In the genomic region with DNA sequence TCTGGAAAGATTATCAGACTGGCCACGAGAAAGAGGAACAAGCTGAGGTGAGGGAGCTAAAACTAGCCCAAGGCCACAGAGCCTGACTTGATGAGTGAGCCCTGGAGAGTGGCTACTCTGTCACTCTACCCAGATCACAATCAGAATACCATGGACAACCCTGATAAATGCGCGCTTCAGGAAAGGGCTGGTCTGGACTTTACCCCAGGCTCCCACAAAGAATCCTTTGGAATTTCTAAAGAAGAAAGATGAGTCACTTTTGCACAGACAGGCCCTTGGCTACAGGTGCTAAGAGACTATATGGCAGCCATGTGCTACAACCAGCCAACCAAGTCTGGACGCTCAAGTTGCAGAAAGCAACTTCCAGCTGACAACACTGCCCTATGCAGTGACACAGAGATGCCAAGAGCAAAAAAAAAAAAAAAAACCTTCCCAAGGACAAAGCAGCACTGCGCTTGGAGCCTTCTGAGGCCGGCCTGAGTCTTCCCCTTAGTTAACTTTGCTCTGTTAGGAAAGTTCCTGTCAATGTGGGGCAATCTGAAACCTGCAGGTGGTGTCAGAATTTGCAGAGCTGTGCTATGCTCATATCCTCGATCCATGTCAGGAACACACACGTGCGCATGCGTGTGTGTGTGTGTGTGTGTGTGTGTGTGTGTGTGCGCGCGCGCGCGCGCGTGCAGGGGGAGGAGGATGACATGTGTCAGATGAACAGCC, we compare ENCODE assay signal across 25 mouse cellular contexts. TPM values are rescaled to one million over a fixed set of nuclear protein-coding genes. Genes with fewer than 3 reads are reported as not detected.
DNase-seq lines count a peak whose midpoint lies in the region; ATAC-seq and TF ChIP-seq lines count a peak whose summit lies in the region.
"Had no signal": no experiment of that assay in that cellular context is flagged by ENCODE, and none has a peak within 500 bp of the region (broad histone marks: within the 10 kb centered on the region; RNA-seq: fewer than 3 reads in every experiment).

No protein-coding gene starts in this region.

- no peak for DNase-seq in stomach, postnatal 0 days (ENCODE audit: low spot score)
- no peak for DNase-seq in spleen, postnatal 10 days (ENCODE audit: low spot score in 2 of 2)
- DNase-seq in embryonic facial prominence, embryonic 10.5 days (ENCODE audit: low spot score): no peak
- no peak for DNase-seq in layer of hippocampus, postnatal 14 days (ENCODE audit: low spot score in 2 of 2)
- DNase-seq: adrenal gland, adult 2 months; adrenal gland, postnatal 25 days; cerebellum, adult 2 months; cerebellum, postnatal 10 days; gastrocnemius, postnatal 14 days; heart, postnatal 36 days had no signal

- 87% methylated on average over 18 of the region's 18 CpGs for WGBS in stomach, embryonic 15.5 days
- WGBS in stomach, postnatal 0 days: 91% methylated on average over 18 of the region's 18 CpGs
- WGBS in intestine, embryonic 16.5 days: 87% methylated on average over 18 of the region's 18 CpGs
- WGBS in stomach, embryonic 16.5 days: 87% methylated on average over 18 of the region's 18 CpGs
- WGBS in embryonic facial prominence, embryonic 10.5 days: 95% methylated on average over 18 of the region's 18 CpGs

- TF ChIP-seq CTCF in stomach, postnatal 0 days (IDR thresholded peaks at IDR 0.05; ENCODE audit: low read depth): no peak

- no peaks in the 10 kb centered on the region for H3K9me3 ChIP-seq in stomach, embryonic 15.5 days
- H3K9me3 ChIP-seq in stomach, postnatal 0 days (ENCODE audit: control insufficient read depth, low read length): no peaks in the 10 kb centered on the region
- H3K9me3 ChIP-seq in intestine, embryonic 16.5 days (ENCODE audit: control insufficient read depth, low read length): no peaks in the 10 kb centered on the region
- H3K9me3 ChIP-seq in stomach, embryonic 16.5 days (replicated peaks; ENCODE audit: control insufficient read depth, low read length): no peaks in the 10 kb centered on the region
- no peaks in the 10 kb centered on the region for H3K9me3 ChIP-seq in embryonic facial prominence, embryonic 10.5 days
- H3K9me3 ChIP-seq: embryonic facial prominence, embryonic 15.5 days; heart, embryonic 12.5 days; hindbrain, embryonic 15.5 days had no signal

- ATAC-seq in stomach, embryonic 15.5 days (ENCODE audit: insufficient read depth, low FRiP score, low read depth): no peak
- no peak for ATAC-seq in stomach, postnatal 0 days (ENCODE audit: low FRiP score, low TSS enrichment)
- ATAC-seq in intestine, embryonic 16.5 days: peak; percentile 67
- ATAC-seq in stomach, embryonic 16.5 days (ENCODE audit: insufficient read depth, low FRiP score): no peak
- ATAC-seq: forebrain, embryonic 16.5 days had no signal

- no peak overlapping the region for H3K4me2 ChIP-seq in stomach, embryonic 15.5 days
- no peak overlapping the region for H3K4me2 ChIP-seq in stomach, postnatal 0 days (replicated peaks; ENCODE audit: low read depth)
- no peak overlapping the region for H3K4me2 ChIP-seq in intestine, embryonic 16.5 days (ENCODE audit: low read depth, low read length)
- no peak overlapping the region for H3K4me2 ChIP-seq in stomach, embryonic 16.5 days (ENCODE audit: low read depth, low read length)
- H3K4me2 ChIP-seq: embryonic facial prominence, embryonic 15.5 days; heart, embryonic 12.5 days; hindbrain, embryonic 15.5 days had no signal

- no peak for TF ChIP-seq EP300 in stomach, postnatal 0 days (optimal IDR thresholded peaks at IDR 0.05)

- no peak overlapping the region for H3K9ac ChIP-seq in stomach, embryonic 15.5 days
- H3K9ac ChIP-seq in stomach, postnatal 0 days (ENCODE audit: low read length): no peak overlapping the region
- no peak overlapping the region for H3K9ac ChIP-seq in intestine, embryonic 16.5 days (ENCODE audit: low read depth, low read length)
- H3K9ac ChIP-seq in stomach, embryonic 16.5 days (ENCODE audit: low read length): no peak overlapping the region
- H3K9ac ChIP-seq: embryonic facial prominence, embryonic 15.5 days; heart, embryonic 12.5 days; hindbrain, embryonic 15.5 days had no signal

- H3K27me3 ChIP-seq in stomach, embryonic 15.5 days (replicated peaks): no peaks in the 10 kb centered on the region
- no peaks in the 10 kb centered on the region for H3K27me3 ChIP-seq in stomach, postnatal 0 days (ENCODE audit: control insufficient read depth, insufficient read depth, low read length)
- H3K27me3 ChIP-seq in intestine, embryonic 16.5 days (replicated peaks; ENCODE audit: control insufficient read depth, insufficient read depth, low read length): no peaks in the 10 kb centered on the region
- no peaks in the 10 kb centered on the region for H3K27me3 ChIP-seq in stomach, embryonic 16.5 days (ENCODE audit: control insufficient read depth, insufficient read depth, low read length)
- no peaks in the 10 kb centered on the region for H3K27me3 ChIP-seq in embryonic facial prominence, embryonic 10.5 days (replicated peaks; ENCODE audit: low read depth, poor library complexity, severe bottlenecking)
- H3K27me3 ChIP-seq: CH12.LX; embryonic facial prominence, embryonic 15.5 days; heart, embryonic 12.5 days; hindbrain, embryonic 15.5 days had no signal

- H3K4me3 ChIP-seq in stomach, embryonic 15.5 days (replicated peaks): no peak overlapping the region
- no peak overlapping the region for H3K4me3 ChIP-seq in stomach, postnatal 0 days (ENCODE audit: low read depth, low read length)
- no peak overlapping the region for H3K4me3 ChIP-seq in intestine, embryonic 16.5 days (ENCODE audit: low read length)
- no peak overlapping the region for H3K4me3 ChIP-seq in stomach, embryonic 16.5 days (replicated peaks; ENCODE audit: low read length)
- H3K4me3 ChIP-seq in embryonic facial prominence, embryonic 10.5 days: no peak overlapping the region
- H3K4me3 ChIP-seq: embryonic facial prominence, embryonic 15.5 days; heart, embryonic 12.5 days; hindbrain, embryonic 15.5 days had no signal

- H3K27ac ChIP-seq in stomach, embryonic 15.5 days: peak overlapping the region; percentile 16; the same call in 1 of the 2 replicates
- H3K27ac ChIP-seq in stomach, postnatal 0 days (replicated peaks): no peak overlapping the region
- H3K27ac ChIP-seq in intestine, embryonic 16.5 days (ENCODE audit: low read length): peak overlapping the region; percentile 45; the same call in 1 of the 2 replicates
- peak overlapping the region; percentile 9; the same call in 1 of the 2 replicates for H3K27ac ChIP-seq in stomach, embryonic 16.5 days (ENCODE audit: low read length)
- no peak overlapping the region for H3K27ac ChIP-seq in embryonic facial prominence, embryonic 10.5 days (replicated peaks)
- H3K27ac ChIP-seq: embryonic facial prominence, embryonic 15.5 days; hindbrain, embryonic 15.5 days had no signal

- peaks cover 35% of the 10 kb centered on the region for H3K36me3 ChIP-seq in stomach, embryonic 15.5 days
- H3K36me3 ChIP-seq in stomach, postnatal 0 days (ENCODE audit: control insufficient read depth, insufficient read depth, low read length): peaks cover 11% of the 10 kb centered on the region
- peaks cover 27% of the 10 kb centered on the region for H3K36me3 ChIP-seq in intestine, embryonic 16.5 days (ENCODE audit: control insufficient read depth, insufficient read depth, low read length)
- H3K36me3 ChIP-seq in stomach, embryonic 16.5 days (ENCODE audit: control insufficient read depth, insufficient read depth, low read length): peaks cover 10% of the 10 kb centered on the region
- peaks cover 96% of the 10 kb centered on the region for H3K36me3 ChIP-seq in embryonic facial prominence, embryonic 10.5 days (replicated peaks)

- H3K4me1 ChIP-seq in stomach, embryonic 15.5 days: no peaks in the 10 kb centered on the region
- H3K4me1 ChIP-seq in stomach, postnatal 0 days (replicated peaks; ENCODE audit: control insufficient read depth, insufficient read depth): no peaks in the 10 kb centered on the region
- H3K4me1 ChIP-seq in intestine, embryonic 16.5 days (ENCODE audit: control insufficient read depth, insufficient read depth, low read length): 0 out of 2 replicates have a peak, but pooled peaks cover 3% of the 10 kb centered on the region
- no peaks in the 10 kb centered on the region for H3K4me1 ChIP-seq in stomach, embryonic 16.5 days (ENCODE audit: control insufficient read depth, insufficient read depth, low read length)
- H3K4me1 ChIP-seq in embryonic facial prominence, embryonic 10.5 days: peaks cover 2% of the 10 kb centered on the region; the same call in 1 of the 2 replicates
- H3K4me1 ChIP-seq: heart, embryonic 12.5 days had no signal

RNA-seq across cellular contexts. Expression of gene Otud3, which starts 8.0 kb away (rescaled TPM):
- polyA plus RNA-seq in stomach, embryonic 15.5 days (2015; fragmentation: Nextera tagmentation; extraction: Ambion mirVana): 6.8 and 8.1 TPM in 2 replicates
- polyA plus RNA-seq in stomach, postnatal 0 days (2015; fragmentation: Nextera tagmentation; extraction: Ambion mirVana): 2.4 and 2.6 TPM in 2 replicates
- polyA plus RNA-seq in intestine, embryonic 16.5 days (2015; fragmentation: Nextera tagmentation; extraction: Ambion mirVana): 4.4 and 4.6 TPM in 2 replicates
- polyA plus RNA-seq in stomach, embryonic 16.5 days (2015; fragmentation: Nextera tagmentation; extraction: Ambion mirVana): 3.5 and 3.7 TPM in 2 replicates
- 3.8 and 4.9 TPM in 2 replicates for polyA plus RNA-seq in embryonic facial prominence, embryonic 10.5 days (2016; fragmentation: Nextera tagmentation; extraction: Ambion mirVana)
- 10 to 100 TPM; 10.7 to 11.5 TPM for total RNA-seq in layer of hippocampus, postnatal 14 days (2021)

RNA-seq across cellular contexts. Expression of gene Pla2g2e, which starts 28.0 kb away (rescaled TPM):
- not detected in 2 replicates for polyA plus RNA-seq in stomach, embryonic 15.5 days (2015; fragmentation: Nextera tagmentation; extraction: Ambion mirVana)
- 0.22 TPM in 1 of 2 replicates, not detected in the other for polyA plus RNA-seq in stomach, postnatal 0 days (2015; fragmentation: Nextera tagmentation; extraction: Ambion mirVana)
- 0.18 TPM in 1 of 2 replicates, not detected in the other for polyA plus RNA-seq in intestine, embryonic 16.5 days (2015; fragmentation: Nextera tagmentation; extraction: Ambion mirVana)
- polyA plus RNA-seq in stomach, embryonic 16.5 days (2015; fragmentation: Nextera tagmentation; extraction: Ambion mirVana): not detected in 2 replicates
- not detected in 2 replicates for polyA plus RNA-seq in embryonic facial prominence, embryonic 10.5 days (2016; fragmentation: Nextera tagmentation; extraction: Ambion mirVana)
- total RNA-seq in layer of hippocampus, postnatal 14 days (2021): not detected
- total RNA-seq: gastrocnemius, adult 18-20 months; gastrocnemius, postnatal 14 days had no signal
- polyA plus RNA-seq: cerebellum, adult 2 months; embryonic facial prominence, embryonic 11.5 days; forebrain, embryonic 11.5 days; forebrain, embryonic 16.5 days; heart, embryonic 12.5 days; hindbrain, embryonic 11.5 days; hindbrain, embryonic 15.5 days had no signal

RNA-seq across cellular contexts. Expression of gene Gm13030, which starts 32.0 kb away (rescaled TPM):
- not detected in 2 replicates for polyA plus RNA-seq in stomach, embryonic 15.5 days (2015; fragmentation: Nextera tagmentation; extraction: Ambion mirVana)
- polyA plus RNA-seq in stomach, postnatal 0 days (2015; fragmentation: Nextera tagmentation; extraction: Ambion mirVana): not detected in 2 replicates
- not detected in 2 replicates for polyA plus RNA-seq in intestine, embryonic 16.5 days (2015; fragmentation: Nextera tagmentation; extraction: Ambion mirVana)
- polyA plus RNA-seq in stomach, embryonic 16.5 days (2015; fragmentation: Nextera tagmentation; extraction: Ambion mirVana): not detected in 2 replicates
- not detected in 2 replicates for polyA plus RNA-seq in embryonic facial prominence, embryonic 10.5 days (2016; fragmentation: Nextera tagmentation; extraction: Ambion mirVana)
- not detected for total RNA-seq in layer of hippocampus, postnatal 14 days (2021)
- total RNA-seq: adrenal gland, adult 2 months; adrenal gland, postnatal 25 days; CH12.LX; gastrocnemius, adult 18-20 months; gastrocnemius, postnatal 14 days; heart, adult 8-10 months; heart, postnatal 36 days had no signal
- polyA plus RNA-seq: adrenal gland, adult 2 months; cerebellum, adult 2 months; embryonic facial prominence, embryonic 11.5 days; embryonic facial prominence, embryonic 15.5 days; forebrain, embryonic 11.5 days; forebrain, embryonic 16.5 days; gonadal fat pad, adult 2 months; heart, embryonic 12.5 days; heart, embryonic 16.5 days; hindbrain, embryonic 11.5 days; hindbrain, embryonic 15.5 days had no signal

RNA-seq across cellular contexts. Expression of gene Pla2g5, which starts 42.5 kb away (rescaled TPM):
- polyA plus RNA-seq in stomach, embryonic 15.5 days (2015; fragmentation: Nextera tagmentation; extraction: Ambion mirVana): 0.18 and 0.32 TPM in 2 replicates
- 0.28 and 0.34 TPM in 2 replicates for polyA plus RNA-seq in stomach, postnatal 0 days (2015; fragmentation: Nextera tagmentation; extraction: Ambion mirVana)
- polyA plus RNA-seq in intestine, embryonic 16.5 days (2015; fragmentation: Nextera tagmentation; extraction: Ambion mirVana): 0.15 and 0.23 TPM in 2 replicates
- 0.37 and 0.45 TPM in 2 replicates for polyA plus RNA-seq in stomach, embryonic 16.5 days (2015; fragmentation: Nextera tagmentation; extraction: Ambion mirVana)
- 0.34 and 0.60 TPM in 2 replicates for polyA plus RNA-seq in embryonic facial prominence, embryonic 10.5 days (2016; fragmentation: Nextera tagmentation; extraction: Ambion mirVana)
- 1 to 10 TPM; 1.3 to 3.1 TPM for total RNA-seq in layer of hippocampus, postnatal 14 days (2021)

Comparison
In these comparisons a context has a peak if more than half of its experiments do, and no peak if none do; other contexts are left out.
1. H3K27ac ChIP-seq: peak in stomach, embryonic 15.5 days (single experiment), intestine, embryonic 16.5 days (single experiment) and stomach, embryonic 16.5 days (single experiment); none in stomach, postnatal 0 days (single experiment) and embryonic facial prominence, embryonic 10.5 days (single experiment).